Mouse (Mus musculus) intestine, embryonic 15.5 days (tissue): ENCODE results near the gene Ehbp1l1. TPM values are rescaled to one million over a fixed set of nuclear protein-coding genes. Genes with fewer than 3 reads are reported as not detected.
A peak's percentile ranks its signal among the peaks of the same experiment; 100 is the strongest.

Experiments used
- ATAC-seq: fragments of 200-750 bp; cut with Nextera tagmentation; 2 replicates; pipeline ENCODE4 v1.8.0; 2017; ENCODE audit warnings: moderate TSS enrichment, moderate library complexity
- H3K27ac ChIP-seq: fragments of 300-500 bp; sonication (generic); 2 replicates; pipeline ENCODE4 v1.5.1; 2015; ENCODE audit warnings: mild to moderate bottlenecking, inconsistent platforms
- H3K27me3 ChIP-seq: fragments of 300-500 bp; sonication (generic); replicated peaks from 2 replicates; pipeline ENCODE4 v1.6.1; 2015; ENCODE audit warnings: inconsistent platforms
- H3K36me3 ChIP-seq: fragments of 300-500 bp; sonication (generic); 2 replicates; pipeline ENCODE4 v1.6.1; 2015; ENCODE audit warnings: inconsistent platforms
- H3K4me1 ChIP-seq: fragments of 300-500 bp; sonication (generic); replicated peaks from 2 replicates; pipeline ENCODE4 v1.6.1; 2015; ENCODE audit warnings: inconsistent platforms
- H3K4me2 ChIP-seq: fragments of 300-500 bp; sonication (generic); replicated peaks from 2 replicates; pipeline ENCODE4 v1.6.1; 2015; ENCODE audit warnings: mild to moderate bottlenecking, inconsistent platforms
- H3K4me3 ChIP-seq: fragments of 300-500 bp; sonication (generic); replicated peaks from 2 replicates; pipeline ENCODE4 v1.5.1; 2015; ENCODE audit warnings: inconsistent platforms
- H3K9ac ChIP-seq: fragments of 300-500 bp; sonication (generic); 2 replicates; pipeline ENCODE4 v1.6.1; 2015; ENCODE audit warnings: inconsistent platforms
- H3K9me3 ChIP-seq: fragments of 300-500 bp; sonication (generic); 2 replicates; pipeline ENCODE4 v1.6.1; 2016; ENCODE audit warnings: inconsistent platforms
- WGBS: fragments of 180-500 bp; shearing (Covaris S2); methylation state at CpG from one replicate; pipeline ENCODE4 v1.1.7; 2015; 5-methylcytosine and 5-hydroxymethylcytosine counted together
- polyA plus RNA-seq: library from polyadenylated mRNA; unstranded; fragments of >200 nt; fragmentation: Nextera tagmentation; extraction: Ambion mirVana; gene quantifications from 2 replicates; pipeline ENCODE4 v1.2.1, GENCODE M21; 2015

Gene Ehbp1l1
- polyA plus RNA-seq, 1 experiment from 2014 or later = 38.6 TPM

GRCm38 (mm10) chr19:5684985-5685384 is 41.1 kb downstream of the Ehbp1l1 start:
- no peak overlapping the region for H3K4me3 ChIP-seq
- H3K27ac ChIP-seq = no peak overlapping the region
- no peaks in the 10 kb centered on the region for H3K9me3 ChIP-seq
- 91% methylated on average over 13 of the region's 13 CpGs for WGBS
- H3K36me3 ChIP-seq = peaks cover 59% of the 10 kb centered on the region
- H3K9ac ChIP-seq = no peak overlapping the region
- no peak overlapping the region for H3K4me2 ChIP-seq
- ATAC-seq = no peak
- H3K27me3 ChIP-seq = no peaks in the 10 kb centered on the region
- peaks cover 12% of the 10 kb centered on the region for H3K4me1 ChIP-seq

GRCm38 (mm10) chr19:5684236-5684635 is 41.9 kb downstream of the Ehbp1l1 start:
- no peaks in the 10 kb centered on the region for H3K9me3 ChIP-seq
- no peak overlapping the region for H3K27ac ChIP-seq
- H3K36me3 ChIP-seq = peaks cover 63% of the 10 kb centered on the region
- H3K9ac ChIP-seq = no peak overlapping the region
- no peak for ATAC-seq
- 90% methylated on average over 12 of the region's 12 CpGs for WGBS
- peaks cover 12% of the 10 kb centered on the region for H3K4me1 ChIP-seq
- H3K4me2 ChIP-seq = no peak overlapping the region
- H3K4me3 ChIP-seq = no peak overlapping the region
- H3K27me3 ChIP-seq = no peaks in the 10 kb centered on the region

- Histone ChIP-seq H3K27me3 (no peaks in the 10 kb centered on the region), H3K36me3 (peaks cover 76% of the 10 kb centered on the region), H3K4me1 (no peaks in the 10 kb centered on the region), H3K4me3 (no peak overlapping the region), H3K27ac (no peak overlapping the region), H3K4me2 (no peak overlapping the region), H3K9ac (no peak overlapping the region), H3K9me3 (no peaks in the 10 kb centered on the region)
- 80% methylated on average over 4 of the region's 4 CpGs for WGBS
- ATAC-seq = no peak
Observed at GRCm38 (mm10) chr19:5680432-5680831, 45.7 kb downstream of the Ehbp1l1 start.

- Histone ChIP-seq H3K4me2 (no peak overlapping the region), H3K36me3 (peaks cover 41% of the 10 kb centered on the region), H3K27ac (no peak overlapping the region), H3K4me3 (no peak overlapping the region), H3K9ac (no peak overlapping the region), H3K27me3 (no peaks in the 10 kb centered on the region), H3K9me3 (no peaks in the 10 kb centered on the region), H3K4me1 (peaks cover 10% of the 10 kb centered on the region)
- WGBS = 73% methylated on average over 4 of the region's 4 CpGs
- ATAC-seq = no peak
Observed at GRCm38 (mm10) chr19:5668372-5668771, 57.7 kb downstream of the Ehbp1l1 start.

GRCm38 (mm10) chr19:5666386-5666785 is 59.7 kb downstream of the Ehbp1l1 start:
- 87% methylated on average over 18 of the region's 18 CpGs for WGBS
- H3K27me3 ChIP-seq = no peaks in the 10 kb centered on the region
- peaks cover 24% of the 10 kb centered on the region for H3K36me3 ChIP-seq
- no peak overlapping the region for H3K4me3 ChIP-seq
- no peak overlapping the region for H3K27ac ChIP-seq
- H3K9me3 ChIP-seq = no peaks in the 10 kb centered on the region
- H3K4me2 ChIP-seq = no peak overlapping the region
- no peak for ATAC-seq
- H3K4me1 ChIP-seq = peaks cover 23% of the 10 kb centered on the region
- no peak overlapping the region for H3K9ac ChIP-seq

- Histone ChIP-seq H3K27ac (no peak overlapping the region), H3K9ac (no peak overlapping the region), H3K36me3 (peaks cover 17% of the 10 kb centered on the region), H3K4me3 (no peak overlapping the region), H3K4me2 (no peak overlapping the region), H3K9me3 (no peaks in the 10 kb centered on the region), H3K27me3 (no peaks in the 10 kb centered on the region), H3K4me1 (peaks cover 23% of the 10 kb centered on the region)
- ATAC-seq = peak; percentile 6; the same call in 1 of the 2 replicates
- 81% methylated on average over 15 of the region's 15 CpGs for WGBS
Observed at GRCm38 (mm10) chr19:5665465-5665864, 60.7 kb downstream of the Ehbp1l1 start.

- no peak overlapping the region for H3K4me3 ChIP-seq
- no peak for ATAC-seq
- peaks cover 23% of the 10 kb centered on the region for H3K4me1 ChIP-seq
- H3K9me3 ChIP-seq = no peaks in the 10 kb centered on the region
- H3K27ac ChIP-seq = no peak overlapping the region
- H3K9ac ChIP-seq = no peak overlapping the region
- H3K27me3 ChIP-seq = no peaks in the 10 kb centered on the region
- 93% methylated on average over 10 of the region's 10 CpGs for WGBS
- H3K36me3 ChIP-seq = peaks cover 16% of the 10 kb centered on the region
- H3K4me2 ChIP-seq = no peak overlapping the region
Observed at GRCm38 (mm10) chr19:5664669-5665257, 61.4 kb downstream of the Ehbp1l1 start.

- Histone ChIP-seq H3K4me2 (peak within 1 kb of the TSS; percentile 73), H3K9ac (peak within 1 kb of the TSS; percentile 57), H3K4me1 (peaks cover 23% of the 10 kb centered on the region), H3K4me3 (peak within 1 kb of the TSS; percentile 52), H3K27me3 (no peaks in the 10 kb centered on the region), H3K27ac (peak within 1 kb of the TSS; percentile 94), H3K36me3 (peaks cover 19% of the 10 kb centered on the region), H3K9me3 (no peaks in the 10 kb centered on the region)
- under 1% methylated on average over 32 of the region's 32 CpGs for WGBS
- ATAC-seq = peak; percentile 98
Observed at GRCm38 (mm10) chr19:5662981-5663913, 62.9 kb downstream of the Ehbp1l1 start, which contains the start of gene Sipa1. Gene Sipa1 (minus strand): TSS chr19:5663707.

GRCm38 (mm10) chr19:5662310-5662709 is 63.8 kb downstream of the Ehbp1l1 start:
- no peak for ATAC-seq
- 77% methylated on average over 8 of the region's 8 CpGs for WGBS
- Histone ChIP-seq H3K4me2 (peak overlapping the region; percentile 73), H3K9me3 (no peaks in the 10 kb centered on the region), H3K36me3 (peaks cover 15% of the 10 kb centered on the region), H3K27me3 (no peaks in the 10 kb centered on the region), H3K9ac (peak overlapping the region; percentile 57; the same call in 1 of the 2 replicates), H3K4me3 (peak overlapping the region; percentile 52), H3K27ac (peak overlapping the region; percentile 94), H3K4me1 (peaks cover 23% of the 10 kb centered on the region)

- Histone ChIP-seq H3K27ac (peak overlapping the region; percentile 57), H3K4me2 (peak overlapping the region; percentile 73), H3K4me1 (peaks cover 23% of the 10 kb centered on the region), H3K9me3 (no peaks in the 10 kb centered on the region), H3K27me3 (no peaks in the 10 kb centered on the region; the same call in 1 of the 2 replicates), H3K36me3 (peaks cover 12% of the 10 kb centered on the region), H3K4me3 (peak overlapping the region; percentile 18; the same call in 1 of the 2 replicates), H3K9ac (peak overlapping the region; percentile 17; the same call in 1 of the 2 replicates)
- ATAC-seq = no peak
- WGBS = 78% methylated on average over 13 of the region's 16 CpGs
Observed at GRCm38 (mm10) chr19:5660942-5661751, 65.0 kb downstream of the Ehbp1l1 start.
